Mouse (Mus musculus) intestine, embryonic 16.5 days (tissue): ENCODE results near the gene Iqcf3. TPM values are rescaled to one million over a fixed set of nuclear protein-coding genes. Genes with fewer than 3 reads are reported as not detected.
A peak's percentile ranks its signal among the peaks of the same experiment; 100 is the strongest.

Source experiments
- ATAC-seq: fragments of 200-750 bp; cut with Nextera tagmentation; 2 replicates; pipeline ENCODE4 v1.8.0; 2017; ENCODE audit warnings: moderate TSS enrichment, moderate library complexity
- H3K27ac ChIP-seq: fragments of 300-500 bp; sonication (generic); 2 replicates; pipeline ENCODE4 v1.5.1; 2014; ENCODE audit warnings: mild to moderate bottlenecking, low read length
- H3K27me3 ChIP-seq: fragments of 300-500 bp; sonication (generic); replicated peaks from 2 replicates; pipeline ENCODE4 v1.6.1; 2014; ENCODE audit warnings: low read length, control low read depth, mixed read lengths; ENCODE audit not compliant: control insufficient read depth, insufficient read depth
- H3K36me3 ChIP-seq: fragments of 300-500 bp; sonication (generic); 2 replicates; pipeline ENCODE4 v1.6.1; 2014; ENCODE audit warnings: low read length, control low read depth; ENCODE audit not compliant: control insufficient read depth, insufficient read depth
- H3K4me1 ChIP-seq: fragments of 300-500 bp; sonication (generic); 2 replicates; pipeline ENCODE4 v1.6.1; 2014; ENCODE audit warnings: low read length, control low read depth, mixed read lengths; ENCODE audit not compliant: control insufficient read depth, insufficient read depth
- H3K4me2 ChIP-seq: fragments of 300-500 bp; sonication (generic); 2 replicates; pipeline ENCODE4 v1.6.1; 2014; ENCODE audit warnings: low read depth, low read length, control low read depth
- H3K4me3 ChIP-seq: fragments of 300-500 bp; sonication (generic); 2 replicates; pipeline ENCODE4 v1.5.1; 2014; ENCODE audit warnings: mild to moderate bottlenecking, low read length
- H3K9ac ChIP-seq: fragments of 300-500 bp; sonication (generic); 2 replicates; pipeline ENCODE4 v1.6.1; 2014; ENCODE audit warnings: low read depth, low read length
- H3K9me3 ChIP-seq: fragments of 300-500 bp; sonication (generic); 2 replicates; pipeline ENCODE4 v1.6.1; 2016; ENCODE audit warnings: low read length, control low read depth; ENCODE audit not compliant: control insufficient read depth
- WGBS: fragments of 180-500 bp; shearing (Covaris S2); extraction: QIAGEN DNeasy Blood & Tissue Kit; methylation state at CpG from one replicate; pipeline ENCODE4 v1.1.7; 2014; 5-methylcytosine and 5-hydroxymethylcytosine counted together
- polyA plus RNA-seq: library from polyadenylated mRNA; unstranded; fragments of >200 nt; fragmentation: Nextera tagmentation; extraction: Ambion mirVana; gene quantifications from 2 replicates; pipeline ENCODE4 v1.2.1, GENCODE M21; 2015

The Iqcf3 gene
- polyA plus RNA-seq, 1 experiment from 2014 or later = not detected

DNA sequence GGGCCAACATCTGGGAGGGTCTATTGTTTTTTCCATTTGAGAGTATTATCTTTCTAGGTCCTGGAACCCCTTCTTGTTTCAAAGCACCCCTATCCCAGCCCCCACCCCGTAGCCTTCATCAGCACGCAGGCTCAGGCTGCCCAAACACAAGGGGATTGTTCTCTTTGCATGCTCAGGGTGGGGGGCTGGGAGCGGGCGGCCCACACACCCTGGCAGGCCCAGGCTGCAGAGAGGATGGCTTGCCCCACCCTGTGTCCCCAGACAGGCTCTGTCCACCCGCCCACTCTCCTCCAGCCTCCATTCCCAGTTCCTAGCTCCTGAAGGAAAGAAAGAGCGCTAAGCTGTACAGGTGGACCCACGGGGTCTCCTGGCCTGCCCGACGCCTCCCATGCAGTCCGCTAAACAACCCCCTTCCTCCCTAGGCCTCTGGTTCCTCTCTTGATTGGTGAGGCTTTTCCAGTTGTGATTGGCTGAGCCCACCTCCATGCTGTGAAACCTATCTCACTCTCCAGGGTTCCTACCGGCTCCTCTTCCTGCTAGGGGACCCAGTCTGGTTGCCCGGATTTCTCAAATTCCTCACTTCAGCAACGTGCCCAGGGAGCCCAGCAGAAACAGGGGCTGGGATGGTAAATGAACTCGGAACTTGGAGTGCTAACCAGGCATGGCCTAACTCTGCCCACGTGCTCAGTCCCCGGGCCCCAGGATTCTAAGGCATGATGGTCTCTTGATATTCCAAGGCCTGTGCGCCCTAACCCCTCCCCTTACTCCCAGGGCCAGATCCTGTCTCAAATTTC is 106.3 kb downstream of the Iqcf3 start:
- no peaks in the 10 kb centered on the region for H3K36me3 ChIP-seq
- peak overlapping the region; percentile 81 for H3K9ac ChIP-seq
- peak overlapping the region; percentile 55; the same call in 1 of the 2 replicates for H3K27ac ChIP-seq
- peak overlapping the region; percentile 97 for H3K4me2 ChIP-seq
- no peak for ATAC-seq
- peaks cover 53% of the 10 kb centered on the region for H3K4me1 ChIP-seq
- H3K9me3 ChIP-seq = no peaks in the 10 kb centered on the region
- peak overlapping the region; percentile 71 for H3K4me3 ChIP-seq
- H3K27me3 ChIP-seq = no peaks in the 10 kb centered on the region
- 9% methylated on average over 17 of the region's 17 CpGs for WGBS

DNA sequence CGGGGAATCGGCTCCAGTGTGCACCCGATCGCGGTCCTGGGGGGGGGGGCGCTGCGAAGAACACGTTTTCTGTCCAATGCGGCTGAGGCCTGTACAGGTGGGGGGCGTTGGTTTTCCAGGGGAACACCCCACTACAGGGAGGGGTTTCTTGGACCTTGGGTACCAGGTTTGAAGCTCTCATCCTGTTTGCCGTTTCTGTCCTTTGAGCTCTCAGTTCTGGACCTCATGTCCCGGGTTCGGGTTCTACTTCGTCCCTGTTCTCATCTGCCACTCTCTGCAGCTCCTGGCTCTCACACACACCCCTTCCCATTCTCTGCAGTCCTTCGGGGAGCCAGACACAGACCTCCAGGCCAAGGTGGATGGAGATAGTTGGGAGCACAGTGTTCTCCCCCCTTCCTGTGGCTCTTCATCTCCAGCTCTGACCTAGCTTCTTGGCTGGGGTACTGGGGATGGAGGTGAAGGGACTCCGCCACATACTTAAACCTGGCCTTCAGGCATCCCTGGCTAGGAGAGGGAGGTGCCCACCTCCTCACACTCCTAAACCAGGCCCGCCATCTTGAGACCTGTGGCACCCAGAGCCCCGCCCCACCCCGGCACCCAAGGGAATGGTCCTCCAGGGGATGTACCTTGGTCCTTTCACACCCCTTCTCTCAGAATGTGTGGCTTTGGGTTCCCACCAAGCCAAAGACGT is 107.2 kb downstream of the Iqcf3 start:
- 4% methylated on average over 19 of the region's 20 CpGs for WGBS
- Histone ChIP-seq H3K4me3 (peak overlapping the region; percentile 71), H3K27ac (peak overlapping the region; percentile 63), H3K36me3 (no peaks in the 10 kb centered on the region), H3K4me1 (peaks cover 58% of the 10 kb centered on the region), H3K9ac (peak overlapping the region; percentile 81), H3K27me3 (no peaks in the 10 kb centered on the region), H3K9me3 (no peaks in the 10 kb centered on the region), H3K4me2 (peak overlapping the region; percentile 97)
- peak; percentile 23 for ATAC-seq

DNA sequence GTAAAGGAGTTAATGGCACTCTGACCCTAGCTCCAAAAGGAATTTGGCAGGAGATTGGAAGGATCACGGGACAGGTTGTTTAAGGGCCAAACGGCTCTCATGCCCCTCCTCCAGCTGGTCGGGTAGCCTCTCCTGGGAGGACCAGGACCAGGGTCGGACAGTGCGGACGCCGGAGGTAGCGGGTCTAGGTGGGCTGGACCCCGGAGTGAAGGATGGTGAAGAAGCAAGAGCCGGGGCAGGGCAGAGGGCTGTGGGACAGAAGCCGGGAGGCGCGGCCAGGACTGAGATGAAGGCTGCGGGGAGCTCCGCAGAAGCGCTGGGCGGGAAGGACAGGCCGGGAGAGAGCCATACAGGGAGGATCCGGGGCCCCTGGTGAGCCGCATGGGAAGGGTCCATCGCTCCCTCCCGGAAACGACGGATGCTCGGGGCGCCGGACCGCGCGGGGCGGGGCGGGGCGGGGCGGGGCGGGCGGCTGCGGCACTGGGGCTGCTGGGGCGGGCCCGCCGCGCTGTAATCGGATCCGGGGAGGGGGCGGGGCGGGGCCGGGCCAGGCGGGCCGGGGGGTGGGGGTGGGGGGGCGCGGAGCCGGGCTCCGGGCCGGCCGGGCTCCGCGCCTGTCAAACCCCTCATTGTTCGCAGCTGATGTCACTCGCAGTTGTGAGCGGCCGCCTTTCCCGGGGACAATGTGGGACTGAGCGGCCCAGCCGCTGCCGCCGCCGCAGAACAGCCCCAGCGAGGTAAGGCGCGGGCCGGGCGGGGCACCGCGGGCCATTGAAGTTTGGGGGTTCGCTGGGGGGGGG is 108.0 kb downstream of the Iqcf3 start, which contains the start of gene Pcbp4:
Gene Pcbp4 (plus strand): TSS at position 21 of the 800 bp plus-strand sequence.
- WGBS = 0% methylated on average over 41 of the region's 74 CpGs
- Histone ChIP-seq H3K9ac (peak within 1 kb of the TSS; percentile 83), H3K4me3 (peak within 1 kb of the TSS; percentile 71), H3K36me3 (no peaks in the 10 kb centered on the region), H3K4me2 (peak within 1 kb of the TSS; percentile 97), H3K4me1 (peaks cover 64% of the 10 kb centered on the region), H3K27me3 (no peaks in the 10 kb centered on the region), H3K27ac (peak within 1 kb of the TSS; percentile 85), H3K9me3 (no peaks in the 10 kb centered on the region)
- peak; percentile 75 for ATAC-seq

Other genes starting within 250 kb of the Iqcf3 start
- 4.8 and 6.3 TPM in 2 replicates for gene Dusp7, start 193.0 kb downstream of the Iqcf3 start, polyA plus RNA-seq
- 866 and 931 TPM in 2 replicates for gene Rpl29, start 132.2 kb downstream of the Iqcf3 start, polyA plus RNA-seq
- gene Acy1, start 123.3 kb downstream of the Iqcf3 start, polyA plus RNA-seq = 59.8 and 59.9 TPM in 2 replicates
- gene Abhd14b, start 114.2 kb downstream of the Iqcf3 start, polyA plus RNA-seq = 34.3 and 34.4 TPM in 2 replicates
- 50.2 and 52.0 TPM in 2 replicates for gene Abhd14a, start 114.0 kb downstream of the Iqcf3 start, polyA plus RNA-seq
- 30.5 and 32.6 TPM in 2 replicates for gene Pcbp4, start 108.3 kb downstream of the Iqcf3 start, polyA plus RNA-seq
- 0.11 TPM in 2 replicates for gene Gpr62, start 95.7 kb downstream of the Iqcf3 start, polyA plus RNA-seq
- gene Rrp9, start 85.7 kb downstream of the Iqcf3 start, polyA plus RNA-seq = 45.9 and 52.0 TPM in 2 replicates
- 3.0 TPM in 2 replicates for gene Parp3, start 84.7 kb downstream of the Iqcf3 start, polyA plus RNA-seq
- gene Iqcf1, start 61.7 kb downstream of the Iqcf3 start, polyA plus RNA-seq = not detected in 2 replicates
- gene Iqcf5, start 47.1 kb downstream of the Iqcf3 start, polyA plus RNA-seq = not detected in 2 replicates
- not detected in 2 replicates for gene Iqcf4, start 9.4 kb upstream of the Iqcf3 start, polyA plus RNA-seq
- not detected in 2 replicates for gene Iqcf6, start 65.0 kb upstream of the Iqcf3 start, polyA plus RNA-seq
- not detected in 2 replicates for gene Grm2, start 94.5 kb upstream of the Iqcf3 start, polyA plus RNA-seq
- 66.4 and 74.0 TPM in 2 replicates for gene Tex264, start 124.3 kb upstream of the Iqcf3 start, polyA plus RNA-seq
- gene Rad54l2, start 227.6 kb upstream of the Iqcf3 start, polyA plus RNA-seq = 3.3 and 3.7 TPM in 2 replicates